Mouse (Mus musculus) spleen, postnatal 36 days (tissue): ENCODE data around the gene Siva1.

Source experiments
- DNase-seq, 2 experiments: peaks; one replicate each; pipeline ENCODE4 v3.0.0; 2022; ENCODE audit warnings: low spot score in 2 of 2, mixed read lengths in 1 of 2

Siva1 gene

DNA sequence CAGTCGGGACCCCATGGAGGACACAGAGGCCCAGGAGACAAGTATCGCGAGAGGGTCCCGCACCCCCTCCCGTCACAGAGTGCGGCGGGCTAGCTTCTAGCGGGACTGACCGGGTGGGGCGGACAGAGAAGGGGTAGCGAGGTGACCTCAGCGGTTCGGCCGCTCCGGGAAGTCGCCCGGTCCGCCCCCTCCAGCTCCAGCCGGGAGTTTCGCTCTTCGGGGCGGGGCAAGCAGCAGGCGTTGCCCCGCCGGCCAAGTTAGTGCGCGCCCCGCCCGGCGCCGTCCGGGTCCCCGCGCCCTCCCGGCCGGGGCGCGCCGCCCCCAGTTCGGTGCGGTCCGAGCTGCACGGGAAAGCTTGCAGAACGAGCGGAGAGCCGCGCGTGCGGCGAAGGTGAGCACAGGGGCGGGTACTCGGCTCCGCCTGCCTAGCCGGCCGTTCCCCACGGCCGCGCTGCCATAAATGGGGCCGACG is 34.1 kb downstream of the Siva1 start, which contains the start of gene Zbtb42:
Gene Zbtb42, plus strand, starts transcription at position 274 of the 472 bp plus-strand sequence.
- peak; percentile 24 to 25 for DNase-seq

DNA sequence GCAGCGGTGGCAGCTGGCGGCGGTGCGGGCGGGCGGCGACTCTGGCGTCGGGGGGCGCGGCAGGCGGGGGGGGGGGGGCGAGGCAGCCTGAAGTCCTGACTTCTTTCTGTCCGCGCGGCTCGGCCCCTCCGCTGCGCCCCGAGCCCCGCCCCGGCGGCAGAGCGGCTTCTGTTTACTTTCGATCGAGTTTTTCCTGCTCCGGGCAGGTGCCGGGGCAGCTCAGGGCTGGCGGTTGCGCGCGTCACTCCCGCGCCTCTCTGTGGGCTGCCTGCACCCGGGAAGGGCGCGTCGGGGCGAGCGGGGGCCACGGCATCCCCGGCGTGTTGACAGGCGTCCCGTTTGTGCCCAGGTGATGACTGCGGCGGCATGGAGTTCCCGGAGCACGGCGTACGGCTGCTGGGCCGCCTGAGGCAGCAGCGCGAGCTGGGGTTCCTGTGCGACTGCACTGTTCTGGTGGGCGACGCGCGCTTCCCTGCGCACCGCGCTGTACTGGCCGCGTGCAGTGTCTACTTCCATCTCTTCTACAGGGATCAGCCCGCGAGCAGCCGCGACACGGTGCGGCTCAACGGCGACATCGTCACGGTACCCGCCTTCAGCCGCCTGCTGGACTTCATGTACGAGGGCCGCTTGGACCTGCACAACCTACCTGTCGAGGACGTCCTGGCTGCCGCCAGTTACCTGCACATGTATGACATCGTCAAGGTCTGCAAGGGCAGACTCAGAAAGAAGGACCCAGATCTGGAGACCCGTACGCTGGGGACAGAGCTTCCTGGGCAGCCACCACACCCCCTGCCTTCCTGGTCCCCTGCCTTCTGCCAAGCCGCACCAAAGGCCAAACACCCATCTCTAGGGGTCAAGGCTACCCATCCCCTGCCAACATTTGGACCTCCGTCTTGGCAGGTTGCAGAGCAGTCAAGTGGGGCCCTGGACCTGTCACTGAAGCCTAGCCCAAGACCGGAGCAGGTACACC is 34.8 kb downstream of the Siva1 start:
- DNase-seq = peak; percentile 30 to 31

DNA sequence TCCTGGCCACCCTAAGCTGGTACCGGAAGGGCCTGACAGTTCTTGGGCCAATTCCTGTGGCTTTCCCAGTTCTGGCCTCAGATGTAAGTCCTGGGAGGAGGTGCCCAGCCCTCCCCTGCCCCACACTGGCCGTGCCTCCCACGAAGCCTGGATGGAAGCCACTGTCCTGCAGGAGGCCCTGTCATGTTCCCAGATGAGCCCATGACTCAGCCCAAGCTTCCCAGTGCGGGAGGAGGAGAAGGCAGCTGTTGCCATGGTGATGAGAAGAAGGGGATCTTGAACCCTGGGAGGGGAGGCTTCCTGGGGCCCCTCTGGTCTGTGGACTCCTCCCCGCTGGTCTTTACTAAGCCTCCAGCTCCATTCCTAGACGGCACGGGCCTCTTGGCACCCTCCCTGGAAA is 38.9 kb downstream of the Siva1 start:
- DNase-seq = no peak

DNA sequence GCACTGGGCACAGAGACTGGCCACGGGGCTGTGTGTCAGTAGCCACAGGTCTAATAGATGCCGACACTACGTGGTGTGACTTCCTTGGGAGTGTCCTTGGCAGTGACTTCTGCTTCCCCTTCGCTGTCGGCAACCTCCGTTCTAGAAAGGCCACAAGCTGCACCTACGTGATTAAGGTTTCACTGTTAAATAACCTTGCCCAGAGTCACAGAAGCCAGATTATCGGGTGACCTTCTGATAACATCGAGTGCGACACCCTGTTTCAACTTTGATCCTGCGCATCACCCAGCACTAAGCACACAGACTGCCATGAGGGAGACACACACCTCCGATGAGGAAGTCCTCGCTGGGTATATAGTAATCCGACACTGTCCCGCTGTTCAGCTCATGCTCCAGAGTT is 44.0 kb downstream of the Siva1 start:
- peak; percentile 32 to 42 for DNase-seq

DNA sequence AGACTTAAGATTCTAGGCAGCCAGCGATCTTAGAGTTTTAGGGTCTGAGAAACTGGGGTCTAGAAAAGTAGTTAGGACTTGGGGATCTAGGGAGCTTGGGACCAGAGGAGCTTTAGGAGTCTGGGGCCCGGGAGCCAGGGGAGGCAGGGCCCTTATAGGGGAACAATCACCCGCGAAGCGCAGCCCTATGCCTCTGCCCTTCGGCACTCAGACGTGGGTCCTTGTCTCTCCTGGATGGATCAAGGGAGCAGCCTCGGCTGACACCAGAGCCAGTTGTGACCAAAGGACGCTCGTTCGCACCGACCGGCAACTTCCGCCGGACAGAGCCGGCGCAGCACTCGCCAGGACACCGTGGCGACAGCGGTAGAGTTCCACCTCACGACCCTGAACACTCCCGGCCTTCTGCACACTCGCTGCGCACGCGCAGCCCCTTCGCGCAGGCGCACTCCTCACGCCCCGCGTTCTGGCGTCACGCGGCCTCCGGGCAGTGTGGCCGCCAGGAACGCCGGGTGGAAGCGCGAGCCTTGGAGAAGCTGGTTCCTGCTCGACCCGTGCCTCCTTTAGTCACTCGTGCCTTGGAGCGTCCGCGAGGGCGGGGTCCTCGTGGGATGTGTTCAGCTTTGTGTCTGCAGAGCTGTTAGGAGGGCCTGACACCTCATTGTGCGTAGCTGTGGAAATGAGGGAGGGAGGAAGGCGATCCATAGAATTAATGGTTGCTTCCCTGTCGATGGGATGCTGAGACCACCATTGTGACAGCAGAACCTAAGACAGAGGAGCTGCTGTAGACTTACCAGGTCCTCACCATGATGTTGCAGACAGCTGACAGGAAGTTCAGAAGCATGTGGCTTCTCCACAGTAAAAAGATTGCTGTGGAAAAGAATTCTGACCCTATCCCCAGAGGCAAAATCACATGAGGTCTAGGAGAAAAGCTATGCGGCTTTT is 49.0 kb downstream of the Siva1 start:
- peak; percentile 89 to 93 for DNase-seq

DNA sequence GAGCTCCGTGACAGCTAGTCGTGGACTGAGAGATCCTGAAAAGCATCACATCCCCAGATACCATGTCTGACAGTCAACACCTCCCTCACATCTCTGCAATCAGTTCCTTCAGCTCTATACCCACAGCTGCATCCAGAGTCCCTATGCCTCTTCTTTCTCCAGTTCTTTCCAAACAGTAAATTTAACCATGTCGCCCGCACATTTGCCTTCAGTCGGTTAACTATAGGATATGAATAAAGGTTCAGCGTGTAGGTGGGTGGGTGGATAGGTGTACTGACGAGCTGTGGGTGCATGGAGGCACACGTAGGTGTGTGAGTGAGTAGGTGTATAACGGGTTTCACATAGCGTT is 49.6 kb downstream of the Siva1 start:
- DNase-seq = no peak

DNA sequence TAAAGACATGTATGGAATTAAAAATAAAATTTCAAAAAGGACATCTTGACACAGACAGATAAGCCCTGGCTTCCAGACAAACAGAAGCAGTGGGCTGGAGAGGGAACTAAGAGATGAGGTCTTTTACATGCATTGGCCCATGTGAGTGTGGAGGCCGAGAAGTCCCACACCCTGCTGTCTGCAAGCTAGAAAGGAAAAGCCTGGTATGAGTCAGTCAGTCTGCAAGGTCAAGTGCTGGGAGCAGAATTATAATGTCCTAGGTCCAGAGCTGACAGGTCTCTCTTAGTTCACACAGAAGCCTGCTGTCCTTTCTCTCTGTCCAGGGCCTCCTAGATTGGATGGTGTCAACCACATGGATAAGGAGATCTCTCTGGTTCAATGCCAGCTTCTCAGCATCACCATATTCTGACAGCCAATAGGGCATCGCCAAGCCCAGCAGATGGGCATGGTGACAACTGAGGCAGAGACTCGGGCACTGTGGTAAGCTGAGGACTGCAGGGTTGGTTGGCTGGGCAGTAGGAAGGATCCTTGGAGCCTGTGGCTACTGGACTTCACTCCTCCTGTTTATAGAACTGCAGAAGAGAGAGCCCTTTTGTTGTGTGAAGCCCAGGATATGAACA is 52.4 kb downstream of the Siva1 start:
- DNase-seq = no peak
